Mouse (Mus musculus) bone marrow, adult 2 months (tissue): ENCODE measurements around the gene Mgat5.

Experiments
- CTCF ChIP-seq: fragments of 200-500 bp; IDR thresholded peaks from 2 replicates; pipeline ENCODE4 v1.5.1; 2011; ENCODE audit warnings: low read length, control low read depth; ENCODE audit not compliant: control insufficient read depth, insufficient read depth
- POLR2A ChIP-seq: fragments of 200-500 bp; IDR thresholded peaks from 2 replicates; pipeline ENCODE4 v1.6.1; 2011; ENCODE audit warnings: low read depth, mild to moderate bottlenecking, control low read depth, low read length, borderline replicate concordance; ENCODE audit not compliant: control insufficient read depth

GRCm38 (mm10) chr1:127325601-127326198 lies 120.9 kb downstream of the Mgat5 start:
- TF ChIP-seq POLR2A (no peak), CTCF (no peak)
